Mouse (Mus musculus): ENCODE data around the gene Fmo1. TPM values are rescaled to one million over a fixed set of nuclear protein-coding genes. Genes with fewer than 3 reads are reported as not detected.
"Not testable (repeated sequence)": the region's sequence is repeated elsewhere in the genome, so short reads cannot be mapped to it uniquely, and the experiment has no call there.

Fmo1 gene
- total RNA-seq, 2 experiments from 2014 or later = 24.5 to 26.8 TPM

GRCm38 (mm10) chr1:162796441-162796840 lies 70.0 kb downstream of the Fmo1 start:
- DNase-seq = no peak

- no peak for DNase-seq
These were observed 73.9 kb downstream of the Fmo1 start for GRCm38 (mm10) chr1:162792306-162793044.

GRCm38 (mm10) chr1:162785222-162785621 lies 81.2 kb downstream of the Fmo1 start:
- no peak for DNase-seq

DNA sequence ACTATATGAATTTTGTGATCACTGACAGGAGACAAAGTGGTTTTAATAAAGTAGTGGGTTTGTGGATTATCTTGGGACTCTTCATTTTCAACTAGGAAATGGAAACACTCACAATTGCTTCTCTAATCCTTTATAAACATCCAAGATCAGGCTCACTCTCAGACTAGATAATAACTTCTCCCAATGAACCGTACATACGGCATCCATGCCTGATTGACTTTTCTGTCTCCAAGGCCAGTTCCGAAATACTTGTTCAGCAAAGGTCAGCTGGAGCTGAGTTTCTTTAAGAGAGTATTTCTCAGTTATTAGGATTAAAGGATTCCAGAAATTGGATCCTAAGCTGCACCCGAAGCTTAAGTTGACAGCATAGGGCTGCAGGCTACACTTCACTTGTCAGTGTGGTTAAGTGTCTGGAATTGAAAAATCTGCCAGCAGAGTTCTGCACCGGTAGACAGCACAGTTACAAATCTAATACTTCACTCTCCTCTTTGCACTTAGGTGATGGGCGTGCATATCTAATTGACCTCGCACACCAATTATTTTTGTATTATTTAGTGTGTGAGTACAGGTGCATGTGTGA lies 82.7 kb downstream of the Fmo1 start:
- no peak for DNase-seq

DNA sequence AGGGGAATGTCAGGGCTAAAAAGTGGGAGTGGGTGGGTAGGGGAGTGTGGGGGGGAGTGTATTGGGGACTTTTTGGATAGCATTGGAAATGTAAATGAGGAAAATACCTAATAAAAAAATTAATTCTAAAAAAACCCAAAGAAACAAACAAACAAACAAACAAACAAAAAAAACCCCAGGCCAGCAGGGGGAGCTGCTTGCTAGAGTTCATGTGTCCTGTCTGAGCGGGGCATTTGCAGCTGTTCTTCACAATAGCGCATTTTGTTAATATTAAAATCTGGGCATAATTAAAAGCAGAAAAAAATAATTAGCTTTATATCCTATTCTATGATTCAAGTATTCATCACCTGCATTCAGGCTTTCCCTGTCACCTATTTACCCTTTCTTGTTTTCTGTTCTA lies 85.4 kb downstream of the Fmo1 start:
- not testable (repeated sequence) for DNase-seq

Other genes starting within 250 kb of the Fmo1 start
- 10 to 100 TPM; 15.2 to 16.8 TPM for gene Myoc, start 227.5 kb downstream of the Fmo1 start, total RNA-seq (2021)
- not detected for gene Myocos, start 208.4 kb downstream of the Fmo1 start, total RNA-seq (2021)
- gene Prrc2c, start 126.1 kb downstream of the Fmo1 start, total RNA-seq (2021) = 100 to 1,000 TPM in 1 of 2 experiments, 10 to 100 TPM in 1; 74.6 to 104 TPM
- under 1 TPM in 1 of 2 experiments, not detected in 1; 0.14 TPM for gene Fmo4, start 52.6 kb downstream of the Fmo1 start, total RNA-seq (2021)
- 1 to 10 TPM; 2.4 to 5.1 TPM for gene Fmo2, start 32.1 kb upstream of the Fmo1 start, total RNA-seq (2021)
- under 1 TPM in 1 of 2 experiments, not detected in 1; 0.31 TPM for gene Fmo6, start 70.9 kb upstream of the Fmo1 start, total RNA-seq (2021)
- gene Fmo3, start 117.9 kb upstream of the Fmo1 start, total RNA-seq (2021) = not detected
- gene Mroh9, start 219.1 kb upstream of the Fmo1 start, total RNA-seq (2021) = not detected